Mouse (Mus musculus) limb, embryonic 12.5 days (tissue): ENCODE measurements around the gene Mcl1. TPM values are rescaled to one million over a fixed set of nuclear protein-coding genes. Genes with fewer than 3 reads are reported as not detected.
"Not testable (repeated sequence)": the region's sequence is repeated elsewhere in the genome, so short reads cannot be mapped to it uniquely, and the experiment has no call there.

Experiments
- ATAC-seq: fragments of 200-750 bp; cut with Nextera tagmentation; 2 replicates; pipeline ENCODE4 v1.8.0; 2017; ENCODE audit warnings: low read depth, moderate TSS enrichment; ENCODE audit not compliant: insufficient number of reproducible peaks, insufficient read depth, low FRiP score, low TSS enrichment
- H3K27ac ChIP-seq: fragments of 300-500 bp; sonication (generic); 2 replicates; pipeline ENCODE4 v1.5.1; 2016; ENCODE audit warnings: mild to moderate bottlenecking, moderate library complexity
- H3K27me3 ChIP-seq: fragments of 300-500 bp; sonication (generic); 2 replicates; pipeline ENCODE4 v1.6.1; 2016; ENCODE audit warnings: mild to moderate bottlenecking, moderate library complexity
- H3K36me3 ChIP-seq: fragments of 300-500 bp; sonication (generic); 2 replicates; pipeline ENCODE4 v1.6.1; 2016; ENCODE audit warnings: mild to moderate bottlenecking, moderate library complexity
- H3K4me1 ChIP-seq: fragments of 300-500 bp; sonication (generic); replicated peaks from 2 replicates; pipeline ENCODE4 v1.6.1; 2016
- H3K4me2 ChIP-seq: fragments of 300-500 bp; sonication (generic); 2 replicates; pipeline ENCODE4 v1.6.1; 2016; ENCODE audit warnings: mild to moderate bottlenecking, moderate library complexity
- H3K4me3 ChIP-seq: fragments of 300-500 bp; sonication (generic); replicated peaks from 2 replicates; pipeline ENCODE4 v1.5.1; 2016; ENCODE audit warnings: mild to moderate bottlenecking
- H3K9ac ChIP-seq: fragments of 300-500 bp; sonication (generic); replicated peaks from 2 replicates; pipeline ENCODE4 v1.6.1; 2016; ENCODE audit warnings: mild to moderate bottlenecking, moderate library complexity
- H3K9me3 ChIP-seq: fragments of 300-500 bp; sonication (generic); 2 replicates; pipeline ENCODE4 v1.6.1; 2016; ENCODE audit warnings: mild to moderate bottlenecking, moderate library complexity
- WGBS: fragments of 180-500 bp; shearing (Covaris S2); methylation state at CpG from one replicate; pipeline ENCODE4 v1.1.7; 2016; 5-methylcytosine and 5-hydroxymethylcytosine counted together
- polyA plus RNA-seq: library from polyadenylated mRNA; unstranded; fragments of >200 nt; fragmentation: Nextera tagmentation; extraction: Ambion mirVana; gene quantifications from 2 replicates; pipeline ENCODE4 v1.2.1, GENCODE M21; 2016

The Mcl1 gene
- polyA plus RNA-seq: 69.9 and 75.7 TPM in 2 replicates

DNA sequence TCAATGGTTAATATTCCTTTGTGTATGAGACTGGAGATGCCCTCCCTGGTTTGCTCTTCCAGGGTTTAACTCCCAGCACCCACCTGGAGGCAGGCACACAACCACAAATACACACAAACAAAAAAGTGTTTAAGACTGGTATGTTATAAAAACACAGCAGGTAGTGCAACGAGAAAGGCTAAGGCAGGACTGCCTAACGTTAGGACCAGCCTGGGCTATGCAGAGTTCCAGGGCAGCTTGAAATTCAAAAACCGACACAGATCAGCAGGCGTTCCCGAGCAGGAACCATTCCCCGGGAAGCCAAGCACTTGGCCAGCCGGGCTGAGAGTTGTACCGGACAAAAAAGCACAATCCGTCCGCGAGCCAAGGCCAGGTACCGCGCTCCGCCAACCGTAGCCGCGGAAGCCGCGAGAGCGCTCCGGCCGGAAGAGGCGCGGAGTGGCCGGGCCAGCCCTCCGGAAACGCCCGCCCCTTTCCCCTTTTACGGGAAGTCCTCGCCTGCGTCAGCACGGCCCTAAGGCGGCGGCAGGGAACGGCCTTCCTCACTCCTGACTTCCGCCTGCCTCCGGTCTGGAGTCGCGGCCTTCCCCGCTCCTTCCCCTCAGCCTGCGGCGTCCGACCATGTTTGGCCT lies at the start of gene Mcl1:
Mcl1 (plus strand) TSS at position 553 of the 632 bp plus-strand sequence.
- Histone ChIP-seq H3K27me3 (no peaks in the 10 kb centered on the region), H3K27ac (peak within 1 kb of the TSS; percentile 99), H3K9ac (peak within 1 kb of the TSS; percentile 99), H3K4me3 (peak within 1 kb of the TSS; percentile 99), H3K36me3 (peaks cover 32% of the 10 kb centered on the region), H3K9me3 (no peaks in the 10 kb centered on the region), H3K4me1 (peaks cover 35% of the 10 kb centered on the region), H3K4me2 (peak within 1 kb of the TSS; percentile 83)
- ATAC-seq: peak; percentile 96
- WGBS: under 1% methylated on average over 43 of the region's 43 CpGs

DNA sequence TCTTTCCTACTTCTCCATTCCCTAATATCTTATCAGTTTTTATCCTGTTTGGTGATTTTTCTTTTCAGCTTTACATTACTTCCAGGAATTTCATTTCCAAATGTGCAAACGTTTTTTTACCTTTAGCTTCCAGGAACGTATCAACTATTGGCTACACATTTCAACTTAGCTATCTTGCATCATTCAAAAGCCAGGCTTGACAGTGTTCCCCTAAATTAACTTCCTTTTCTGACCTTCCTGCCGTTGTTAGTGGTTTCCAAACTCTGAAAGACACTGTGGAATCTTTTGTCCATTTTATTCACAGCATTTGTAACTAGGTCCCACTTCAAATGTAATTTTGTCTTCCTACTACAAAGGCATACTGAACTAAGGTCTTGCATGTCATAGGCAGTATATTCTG lies 49.4 kb upstream of the Mcl1 start:
- no peak overlapping the region for H3K27ac ChIP-seq
- WGBS: 72% methylated on average over 3 of the region's 3 CpGs
- no peaks in the 10 kb centered on the region for H3K9me3 ChIP-seq
- H3K4me2 ChIP-seq: no peak overlapping the region
- no peak for ATAC-seq
- H3K9ac ChIP-seq: no peak overlapping the region
- peaks cover 58% of the 10 kb centered on the region for H3K36me3 ChIP-seq
- H3K4me3 ChIP-seq: no peak overlapping the region
- no peaks in the 10 kb centered on the region for H3K27me3 ChIP-seq
- H3K4me1 ChIP-seq: no peaks in the 10 kb centered on the region

DNA sequence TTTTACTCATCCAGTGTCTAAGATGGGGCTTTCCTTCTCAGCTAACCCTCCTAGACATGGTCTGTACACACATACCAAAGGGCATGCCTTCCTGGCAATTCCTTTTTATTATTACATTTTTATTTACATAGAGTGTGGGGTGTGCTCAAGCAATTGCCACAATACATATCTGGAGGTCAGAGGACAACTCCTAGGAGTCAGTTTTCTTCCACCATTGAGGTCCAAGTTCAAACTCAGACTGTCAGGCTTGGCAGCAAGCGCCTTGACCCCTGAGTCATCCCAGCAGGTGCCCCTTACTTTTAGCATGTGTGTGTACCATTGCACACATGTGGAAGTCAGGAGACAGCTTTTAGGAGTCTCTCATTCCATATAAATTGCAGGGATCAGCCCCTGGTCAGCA lies 44.6 kb upstream of the Mcl1 start:
- H3K9me3 ChIP-seq: no peaks in the 10 kb centered on the region
- no peak overlapping the region for H3K27ac ChIP-seq
- H3K4me3 ChIP-seq: no peak overlapping the region
- H3K9ac ChIP-seq: no peak overlapping the region
- peaks cover 61% of the 10 kb centered on the region for H3K36me3 ChIP-seq
- no peaks in the 10 kb centered on the region for H3K4me1 ChIP-seq
- no peak overlapping the region for H3K4me2 ChIP-seq
- whole genome bisulfite sequencing: 95% methylated on average over 1 of the region's 1 CpGs
- ATAC-seq: no peak
- H3K27me3 ChIP-seq: no peaks in the 10 kb centered on the region

DNA sequence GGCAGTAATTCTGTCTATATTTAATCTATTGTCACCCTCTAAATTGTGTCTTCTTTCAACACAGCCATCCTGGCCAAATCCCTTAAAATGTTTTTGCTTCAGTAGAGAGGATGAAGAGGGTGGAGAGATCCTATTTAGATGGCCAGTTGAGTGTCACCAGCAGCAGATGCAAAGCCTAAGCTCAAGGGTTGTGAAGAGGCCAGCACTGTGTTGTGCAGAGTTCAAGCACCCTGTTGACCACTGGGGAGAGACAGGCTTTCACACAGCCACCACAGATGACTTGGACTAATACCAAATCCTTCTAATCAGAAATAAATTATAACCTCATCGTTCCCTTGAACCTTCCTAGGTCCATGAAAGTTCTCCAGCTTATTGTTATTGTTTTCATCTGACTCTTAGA lies 40.1 kb upstream of the Mcl1 start:
- peaks cover 54% of the 10 kb centered on the region for H3K36me3 ChIP-seq
- WGBS: 82% methylated on average over 1 of the region's 1 CpGs

DNA sequence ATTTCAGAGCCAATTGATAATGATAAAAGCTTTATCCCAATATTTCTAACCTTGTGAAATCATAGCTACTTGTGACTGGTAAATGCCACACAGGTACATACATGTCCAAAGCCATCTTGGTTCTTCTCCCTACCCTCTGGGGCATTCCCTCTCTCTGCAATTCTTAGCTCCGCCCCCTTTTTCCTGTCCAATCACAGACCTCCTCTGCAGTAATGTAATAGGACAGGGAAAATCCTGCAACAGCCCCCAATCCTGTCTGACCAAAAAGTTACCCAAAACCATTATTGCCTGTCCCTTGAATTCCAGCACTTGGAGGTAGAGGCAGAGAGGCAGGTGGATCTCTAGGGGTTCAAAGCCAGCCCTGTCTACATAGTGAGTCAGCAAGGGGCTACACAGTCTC lies 37.3 kb upstream of the Mcl1 start:
- 93% methylated on average over 1 of the region's 1 CpGs for WGBS
- Histone ChIP-seq H3K9ac (no peak overlapping the region), H3K27me3 (no peaks in the 10 kb centered on the region), H3K4me2 (no peak overlapping the region), H3K9me3 (no peaks in the 10 kb centered on the region), H3K4me3 (no peak overlapping the region), H3K36me3 (peaks cover 38% of the 10 kb centered on the region), H3K4me1 (peaks cover 20% of the 10 kb centered on the region), H3K27ac (no peak overlapping the region)
- ATAC-seq: no peak

More for the DNA sequence above, 40.1 kb upstream of the Mcl1 start:
- Histone ChIP-seq H3K27ac (no peak overlapping the region), H3K27me3 (no peaks in the 10 kb centered on the region), H3K4me3 (no peak overlapping the region), H3K9ac (no peak overlapping the region), H3K4me1 (peaks cover 3% of the 10 kb centered on the region), H3K9me3 (no peaks in the 10 kb centered on the region), H3K4me2 (no peak overlapping the region)
- no peak for ATAC-seq

DNA sequence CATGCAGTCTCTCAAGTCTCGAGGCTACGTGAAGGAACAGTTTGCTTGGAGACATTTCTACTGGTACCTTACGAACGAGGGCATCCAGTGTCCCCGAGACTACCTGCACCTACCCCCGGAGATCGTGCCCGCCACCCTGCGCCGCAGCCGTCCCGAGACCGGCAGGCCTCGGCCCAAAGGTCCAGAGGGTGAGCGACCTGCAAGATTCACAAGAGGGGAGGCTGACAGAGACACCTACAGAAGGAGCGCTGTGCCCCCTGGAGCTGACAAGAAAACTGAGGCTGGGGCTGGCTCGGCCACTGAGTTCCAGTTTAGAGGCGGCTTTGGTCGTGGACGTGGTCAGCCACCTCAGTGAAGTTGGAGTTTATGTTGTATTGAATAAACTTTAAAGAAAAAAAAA lies 36.2 kb upstream of the Mcl1 start:
- not testable (repeated sequence) for H3K9ac ChIP-seq, H3K4me2 ChIP-seq, H3K27ac ChIP-seq, H3K27me3 ChIP-seq, H3K4me3 ChIP-seq, ATAC-seq, H3K9me3 ChIP-seq
- peaks cover 38% of the 10 kb centered on the region for H3K36me3 ChIP-seq
- 95% methylated on average over 20 of the region's 20 CpGs for WGBS
- peaks cover 22% of the 10 kb centered on the region for H3K4me1 ChIP-seq

DNA sequence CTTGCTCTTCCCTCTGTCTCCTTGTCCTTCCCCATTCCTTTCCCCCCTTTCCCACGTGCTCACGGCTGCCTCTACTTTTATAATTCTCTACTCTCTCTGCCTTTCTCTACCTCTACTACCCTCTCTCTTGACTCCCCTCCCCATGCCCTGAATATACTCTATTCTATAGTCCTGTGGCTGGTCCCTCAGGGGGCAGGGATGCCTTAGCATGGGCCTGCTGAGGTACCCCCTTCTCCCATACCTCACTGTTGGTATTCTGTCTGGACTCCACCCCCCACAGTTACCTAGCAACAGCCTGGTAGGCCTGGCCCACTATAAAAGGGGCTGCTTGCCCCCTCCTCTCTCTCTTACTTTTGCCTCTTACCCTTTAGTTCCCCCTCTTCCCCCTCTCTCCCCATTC lies 35.0 kb upstream of the Mcl1 start:
- Histone ChIP-seq H3K36me3 (peaks cover 40% of the 10 kb centered on the region), H3K27me3 (no peaks in the 10 kb centered on the region), H3K9ac (no peak overlapping the region), H3K9me3 (no peaks in the 10 kb centered on the region), H3K4me3 (no peak overlapping the region), H3K4me1 (peaks cover 22% of the 10 kb centered on the region), H3K27ac (peak overlapping the region; percentile 92), H3K4me2 (peak overlapping the region; percentile 8)
- no peak for ATAC-seq
- WGBS: 56% methylated on average over 2 of the region's 2 CpGs

DNA sequence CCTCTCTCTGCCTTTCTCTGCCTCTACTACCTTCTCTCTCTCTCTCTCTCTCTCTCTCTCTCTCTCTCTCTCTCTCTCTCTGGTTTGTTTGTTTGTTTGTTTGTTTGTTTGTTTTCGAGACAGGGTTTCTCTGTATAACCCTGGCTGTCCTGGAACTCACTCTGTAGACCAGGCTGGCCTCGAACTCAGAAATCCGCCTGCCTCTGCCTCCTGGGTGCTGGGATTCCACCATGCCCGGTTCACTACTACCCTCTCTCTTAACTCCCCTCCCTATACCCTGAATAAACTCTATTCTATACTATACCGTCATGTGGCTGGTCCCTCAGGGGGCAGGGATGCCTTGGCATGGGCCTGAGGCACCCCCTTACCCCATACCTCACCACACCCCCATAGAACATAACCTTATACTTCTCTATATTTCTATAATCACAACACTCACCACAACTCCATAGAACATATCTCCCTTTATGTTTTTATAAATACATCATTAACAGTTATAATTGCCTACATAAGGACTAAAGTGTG lies 34.5 kb upstream of the Mcl1 start:
- Histone ChIP-seq H3K4me1 (peaks cover 22% of the 10 kb centered on the region), H3K27ac (peak overlapping the region; percentile 92), H3K4me3 (peak overlapping the region; percentile 62), H3K4me2 (peak overlapping the region; percentile 53), H3K36me3 (peaks cover 42% of the 10 kb centered on the region)
- 63% methylated on average over 5 of the region's 5 CpGs for WGBS
- not testable (repeated sequence) for H3K9ac ChIP-seq, H3K27me3 ChIP-seq, ATAC-seq, H3K9me3 ChIP-seq

DNA sequence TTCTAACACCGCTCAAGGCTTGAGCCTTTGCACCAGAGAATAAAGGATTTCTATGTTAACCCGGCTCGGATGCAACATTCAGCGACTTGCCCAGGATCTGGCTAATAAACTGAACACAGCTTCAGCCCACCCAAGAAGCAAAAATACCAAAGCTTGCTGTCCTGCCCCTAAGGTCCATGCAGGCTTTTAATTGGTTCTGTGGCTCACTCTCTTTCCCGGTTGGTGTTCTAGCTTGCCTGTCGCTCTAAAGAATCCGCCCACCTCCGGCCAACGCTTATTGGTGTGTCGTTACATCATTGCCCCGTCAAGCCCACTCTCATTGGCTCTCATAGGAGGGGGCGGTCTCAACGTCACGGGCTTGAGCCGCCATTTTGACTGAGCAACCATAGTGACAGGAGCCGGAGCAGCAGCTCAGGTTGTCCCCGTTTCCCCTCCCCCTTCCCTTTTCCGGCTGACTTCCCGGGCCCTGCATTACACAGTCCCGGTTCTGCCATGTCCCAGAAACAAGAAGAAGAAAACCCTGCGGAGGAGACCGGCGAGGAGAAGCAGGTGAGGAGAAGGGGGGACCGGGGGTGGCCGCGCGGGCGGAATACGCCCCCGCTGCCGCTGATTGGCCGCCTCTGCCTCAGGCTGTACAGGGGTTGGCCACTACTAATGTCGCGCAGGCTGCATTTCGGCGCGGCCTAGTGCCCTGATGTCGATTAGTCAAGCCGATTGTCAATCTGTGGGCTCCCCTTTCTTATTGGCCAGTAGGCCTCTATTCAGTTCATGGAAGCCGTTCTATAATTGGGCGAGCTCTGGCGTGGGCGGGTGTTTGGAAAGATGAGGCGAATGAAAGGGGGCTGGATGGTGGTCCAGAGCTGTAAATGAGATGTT lies 33.7 kb upstream of the Mcl1 start, which contains the start of gene Ensa:
Ensa (plus strand) TSS at position 366 of the 876 bp plus-strand sequence.
- Histone ChIP-seq H3K27me3 (no peaks in the 10 kb centered on the region), H3K4me3 (peak within 1 kb of the TSS; percentile 62), H3K9ac (peak within 1 kb of the TSS; percentile 50), H3K36me3 (peaks cover 42% of the 10 kb centered on the region), H3K4me2 (peak within 1 kb of the TSS; percentile 86), H3K4me1 (peaks cover 22% of the 10 kb centered on the region), H3K27ac (peak within 1 kb of the TSS; percentile 92), H3K9me3 (no peaks in the 10 kb centered on the region)
- peak; percentile 99 for ATAC-seq
- WGBS: under 1% methylated on average over 44 of the region's 44 CpGs

DNA sequence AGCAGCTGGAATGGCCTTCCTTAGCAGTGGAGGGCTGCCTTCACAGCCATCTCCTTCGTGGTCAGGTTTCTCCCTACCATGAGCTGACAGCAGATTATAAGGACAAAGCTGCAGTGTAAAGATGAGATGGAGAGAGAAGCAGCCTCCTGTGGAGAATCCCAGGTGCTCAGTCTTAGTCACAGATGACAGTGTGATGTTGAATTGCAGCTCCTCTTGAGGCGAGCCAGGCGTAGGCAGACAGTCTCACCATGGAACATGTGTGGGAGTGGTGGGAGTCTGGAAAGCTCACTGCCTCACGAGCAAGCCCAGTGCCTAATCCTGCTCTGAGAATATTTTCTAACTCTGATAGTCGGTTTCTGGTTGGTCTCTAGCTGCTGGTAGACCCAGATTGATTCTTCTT lies 30.8 kb upstream of the Mcl1 start:
- no peaks in the 10 kb centered on the region for H3K27me3 ChIP-seq
- WGBS: 86% methylated on average over 5 of the region's 5 CpGs
- no peak overlapping the region for H3K4me3 ChIP-seq
- no peak overlapping the region for H3K4me2 ChIP-seq
- H3K36me3 ChIP-seq: peaks cover 66% of the 10 kb centered on the region
- H3K4me1 ChIP-seq: peaks cover 22% of the 10 kb centered on the region
- H3K9me3 ChIP-seq: no peaks in the 10 kb centered on the region
- no peak for ATAC-seq
- H3K27ac ChIP-seq: no peak overlapping the region
- no peak overlapping the region for H3K9ac ChIP-seq

DNA sequence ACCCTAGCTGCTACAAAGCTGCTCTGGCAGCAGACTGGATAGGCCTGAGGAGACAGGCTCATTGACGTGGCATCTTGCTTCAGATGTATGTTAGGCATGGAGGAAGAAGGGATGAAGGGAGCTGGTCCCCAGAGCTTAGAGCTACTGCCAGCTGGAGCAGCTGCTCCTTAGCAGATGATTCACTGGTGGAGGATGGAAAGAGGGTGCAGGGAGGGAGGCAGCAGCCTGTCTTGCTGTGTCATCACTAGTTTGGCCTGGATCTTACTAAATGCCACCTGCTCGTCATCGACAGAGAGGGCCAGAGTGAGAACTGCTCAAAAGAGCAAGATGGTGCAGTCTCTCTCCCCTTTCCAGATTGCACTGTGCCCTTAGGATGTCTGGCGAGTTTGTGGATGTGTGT lies 28.8 kb upstream of the Mcl1 start:
- Histone ChIP-seq H3K4me1 (peaks cover 9% of the 10 kb centered on the region), H3K27me3 (no peaks in the 10 kb centered on the region), H3K36me3 (peaks cover 86% of the 10 kb centered on the region), H3K9ac (no peak overlapping the region), H3K4me2 (no peak overlapping the region), H3K9me3 (no peaks in the 10 kb centered on the region), H3K27ac (no peak overlapping the region), H3K4me3 (no peak overlapping the region)
- ATAC-seq: no peak
- WGBS: 84% methylated on average over 4 of the region's 4 CpGs
